Mouse (Mus musculus) thymus, adult 2 months (tissue): ENCODE data around the gene Plac8.

Experiments
- CTCF ChIP-seq: fragments of 200-500 bp; IDR thresholded peaks from 2 replicates; pipeline ENCODE4 v1.5.1; 2012; ENCODE audit warnings: mild to moderate bottlenecking, control low read depth, low read length, moderate library complexity, borderline replicate concordance; ENCODE audit not compliant: control insufficient read depth, poor library complexity, insufficient read depth; ENCODE audit errors: extremely low read depth
- POLR2A ChIP-seq: fragments of 200-500 bp; IDR thresholded peaks from 2 replicates; pipeline ENCODE4 v1.6.1; 2012; ENCODE audit warnings: mild to moderate bottlenecking, low read length, control low read depth, moderate library complexity; ENCODE audit not compliant: control insufficient read depth, poor library complexity, insufficient read depth; ENCODE audit errors: extremely low read depth

GRCm38 (mm10) chr5:100525620-100526019, 46.4 kb downstream of the Plac8 start:
- TF ChIP-seq CTCF (no peak), POLR2A (no peak)
